Mouse (Mus musculus) lung, embryonic 14.5 days (tissue): ENCODE measurements around the gene Ly6g5c. TPM values are rescaled to one million over a fixed set of nuclear protein-coding genes. Genes with fewer than 3 reads are reported as not detected.
A peak's percentile ranks its signal among the peaks of the same experiment; 100 is the strongest.

ENCODE experiments used
- ATAC-seq: fragments of 200-750 bp; cut with Nextera tagmentation; 2 replicates; pipeline ENCODE4 v1.8.0; 2017; ENCODE audit warnings: mild to moderate bottlenecking, moderate TSS enrichment, moderate library complexity; ENCODE audit not compliant: insufficient read depth
- DNase-seq: peaks from one replicate; pipeline ENCODE4 v3.0.0-alpha.2; 2015
- H3K27ac ChIP-seq: fragments of 300-500 bp; sonication (generic); 2 replicates; pipeline ENCODE4 v1.5.1; 2014; ENCODE audit warnings: low read depth, mild to moderate bottlenecking, moderate library complexity
- H3K27me3 ChIP-seq: fragments of 300-500 bp; sonication (generic); 2 replicates; pipeline ENCODE4 v1.6.1; 2014; ENCODE audit warnings: low read length, control low read depth; ENCODE audit not compliant: insufficient read depth
- H3K36me3 ChIP-seq: fragments of 300-500 bp; sonication (generic); 2 replicates; pipeline ENCODE4 v1.6.1; 2014; ENCODE audit warnings: control low read depth; ENCODE audit not compliant: insufficient read depth
- H3K4me1 ChIP-seq: fragments of 300-500 bp; sonication (generic); 2 replicates; pipeline ENCODE4 v1.6.1; 2014; ENCODE audit warnings: antibody characterized with exemption, control low read depth; ENCODE audit not compliant: insufficient read depth
- H3K4me2 ChIP-seq: fragments of 300-500 bp; sonication (generic); 2 replicates; pipeline ENCODE4 v1.6.1; 2014; ENCODE audit warnings: mild to moderate bottlenecking
- H3K4me3 ChIP-seq: fragments of 300-500 bp; sonication (generic); 2 replicates; pipeline ENCODE4 v1.5.1; 2014; ENCODE audit warnings: low read depth, low read length
- H3K9ac ChIP-seq: fragments of 300-500 bp; sonication (generic); 2 replicates; pipeline ENCODE4 v1.6.1; 2014
- H3K9me3 ChIP-seq: fragments of 300-500 bp; sonication (generic); 2 replicates; pipeline ENCODE4 v1.6.1; 2016; ENCODE audit warnings: low read depth, low read length, control low read depth
- CTCF ChIP-seq: IDR thresholded peaks from 2 replicates; pipeline ENCODE4 v1.5.1; 2016; ENCODE audit warnings: antibody characterized with exemption, low read depth
- WGBS: fragments of 180-500 bp; shearing (Covaris S2); extraction: QIAGEN DNeasy Blood & Tissue Kit; methylation state at CpG from one replicate; pipeline ENCODE4 v1.1.7; 2014; 5-methylcytosine and 5-hydroxymethylcytosine counted together
- polyA plus RNA-seq: library from polyadenylated mRNA; unstranded; fragments of >200 nt; fragmentation: Nextera tagmentation; extraction: Ambion mirVana; gene quantifications from 2 replicates; pipeline ENCODE4 v1.2.1, GENCODE M21; 2014

The Ly6g5c gene
- polyA plus RNA-seq, 1 experiment from 2014 or later: not detected

DNA sequence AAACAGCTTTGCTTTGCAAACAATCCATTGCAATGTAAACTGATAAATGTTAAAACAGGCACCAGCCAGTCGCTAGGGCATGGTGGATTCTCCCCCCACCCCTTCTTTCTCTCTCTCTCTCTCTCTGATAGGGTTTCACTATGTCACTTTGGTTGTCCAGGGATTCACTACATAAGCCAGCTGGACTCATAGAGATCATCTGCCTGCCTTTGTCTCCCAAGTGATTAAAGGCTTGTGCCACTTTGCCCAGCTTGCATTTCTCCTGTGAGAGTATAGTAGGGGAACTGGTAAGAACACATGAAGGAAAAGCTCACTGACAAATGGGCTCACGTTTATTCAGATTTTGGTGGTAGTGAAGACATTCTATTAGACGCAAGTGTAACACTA, 24.1 kb downstream of the Ly6g5c start:
- H3K4me3 ChIP-seq: no peak overlapping the region
- H3K9me3 ChIP-seq: no peaks in the 10 kb centered on the region
- ATAC-seq (no peak), DNase-seq (no peak)
- H3K36me3 ChIP-seq: 0 out of 2 replicates have a peak, but pooled peaks cover 15% of the 10 kb centered on the region
- peaks cover 5% of the 10 kb centered on the region for H3K4me1 ChIP-seq
- 60% methylated on average over 3 of the region's 3 CpGs for WGBS
- H3K9ac ChIP-seq: no peak overlapping the region
- H3K4me2 ChIP-seq: no peak overlapping the region
- no peak overlapping the region for H3K27ac ChIP-seq
- TF ChIP-seq CTCF: no peak
- H3K27me3 ChIP-seq: no peaks in the 10 kb centered on the region

DNA sequence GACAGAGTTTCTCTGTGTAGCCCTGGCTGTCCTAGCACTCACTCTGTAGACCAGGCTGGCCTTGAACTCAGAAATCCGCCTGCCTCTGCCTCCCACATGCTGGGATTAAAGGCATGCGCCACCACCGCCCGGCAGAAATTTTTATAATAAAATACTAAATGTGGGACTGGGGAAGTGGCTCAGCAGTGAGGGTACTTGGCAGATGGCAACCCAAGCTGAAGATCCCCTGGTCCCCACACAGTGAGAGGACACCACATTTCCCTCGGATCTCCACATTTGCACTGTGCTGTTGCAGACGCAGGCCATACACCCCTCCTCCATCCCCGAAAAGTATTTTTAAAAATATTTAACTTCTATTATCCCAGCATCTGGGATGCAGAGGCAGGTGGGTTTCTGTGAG, 25.4 kb downstream of the Ly6g5c start:
- H3K36me3 ChIP-seq: peaks cover 22% of the 10 kb centered on the region
- H3K27me3 ChIP-seq: no peaks in the 10 kb centered on the region
- ATAC-seq (no peak), DNase-seq (no peak)
- H3K9ac ChIP-seq: no peak overlapping the region
- H3K4me1 ChIP-seq: peaks cover 8% of the 10 kb centered on the region
- no peak overlapping the region for H3K27ac ChIP-seq
- H3K9me3 ChIP-seq: no peaks in the 10 kb centered on the region
- H3K4me3 ChIP-seq: no peak overlapping the region
- WGBS: 91% methylated on average over 7 of the region's 7 CpGs
- H3K4me2 ChIP-seq: no peak overlapping the region
- TF ChIP-seq CTCF: no peak

DNA sequence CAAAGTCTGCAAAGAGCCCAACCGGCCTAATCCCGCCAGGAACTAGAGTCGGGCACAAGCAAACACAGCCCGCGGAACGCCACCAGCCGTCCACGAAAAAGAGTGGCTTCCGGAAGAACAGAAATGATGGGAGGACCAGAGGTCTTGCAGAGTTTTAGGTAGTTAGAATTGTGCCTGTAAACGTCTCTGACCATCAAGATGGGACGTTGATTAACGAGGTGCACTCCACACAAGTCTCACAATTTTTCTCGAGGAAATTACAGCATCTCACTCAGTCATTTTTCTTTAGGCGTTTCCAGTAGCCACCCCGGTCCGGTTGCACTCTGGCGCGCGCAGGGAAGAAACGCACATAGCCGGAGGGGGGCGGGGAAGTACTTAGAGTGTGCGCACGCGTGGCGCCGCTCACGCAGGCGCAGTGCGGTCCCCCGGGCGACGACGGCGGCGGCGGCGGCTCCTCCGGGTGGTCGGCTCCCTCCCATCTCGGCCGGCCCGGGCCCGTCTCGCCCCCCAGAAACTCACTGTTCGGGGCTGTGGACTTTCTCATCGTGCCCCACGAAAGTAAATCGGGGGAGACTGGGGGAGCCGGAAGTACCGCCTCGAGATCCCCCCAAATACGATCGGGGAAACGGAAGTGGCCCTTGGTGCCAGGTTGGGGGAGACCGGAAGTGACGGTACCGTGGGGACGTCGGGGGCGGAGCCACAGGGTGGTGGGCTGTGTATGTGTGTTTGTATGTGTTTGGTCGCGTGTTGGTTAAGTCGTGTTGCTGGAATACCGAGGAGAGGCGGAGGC, 26.9 kb downstream of the Ly6g5c start, which contains the start of gene Bag6:
TSS of gene Bag6 (plus strand) at position 378 of the 790 bp plus-strand sequence.
- H3K36me3 ChIP-seq: peaks cover 27% of the 10 kb centered on the region
- peak within 1 kb of the TSS; percentile 77 for H3K4me3 ChIP-seq
- H3K4me2 ChIP-seq: peak within 1 kb of the TSS; percentile 85
- H3K4me1 ChIP-seq: peaks cover 8% of the 10 kb centered on the region
- peak; percentile 94 for ATAC-seq
- 0 out of 2 replicates have a peak, but pooled peaks have one; percentile 18 for TF ChIP-seq CTCF
- no peaks in the 10 kb centered on the region for H3K9me3 ChIP-seq
- H3K9ac ChIP-seq: peak within 1 kb of the TSS; percentile 86
- WGBS: under 1% methylated on average over 66 of the region's 66 CpGs
- peak; percentile 97 for DNase-seq
- no peaks in the 10 kb centered on the region for H3K27me3 ChIP-seq
- peak within 1 kb of the TSS; percentile 95 for H3K27ac ChIP-seq

DNA sequence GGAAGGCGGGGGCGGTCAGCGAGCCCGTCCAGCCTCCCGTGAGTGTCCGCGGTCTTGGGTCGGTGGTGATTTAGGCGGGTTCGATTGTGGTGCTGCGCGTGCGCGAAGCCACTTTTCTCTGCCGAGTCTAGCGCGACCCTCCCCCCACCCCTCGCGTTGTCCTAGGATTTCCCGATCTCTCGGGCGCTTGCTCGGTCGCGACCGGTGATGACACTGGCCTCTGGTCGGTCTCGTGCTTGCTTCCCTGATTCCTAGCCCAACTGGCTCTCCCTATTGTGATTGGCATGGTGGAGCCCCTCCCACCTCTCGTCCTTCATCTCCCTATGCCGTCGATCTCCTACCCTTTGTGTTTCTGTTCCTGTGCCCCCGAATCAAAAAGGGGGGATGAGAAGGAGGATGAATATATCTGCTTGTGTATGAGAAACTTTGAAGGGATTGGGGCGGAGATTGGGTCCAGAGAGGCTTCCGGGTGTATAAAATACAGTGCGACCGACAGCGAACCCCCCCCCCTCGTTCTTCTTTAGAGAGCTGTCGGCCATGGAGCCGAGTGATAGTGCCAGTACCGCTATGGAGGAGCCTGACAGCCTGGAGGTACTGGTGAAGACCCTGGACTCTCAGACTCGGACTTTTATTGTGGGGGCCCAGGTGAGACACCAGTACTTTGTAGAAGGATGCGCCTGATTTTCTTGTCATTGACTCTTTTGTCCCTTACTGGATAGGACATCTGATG, 27.7 kb downstream of the Ly6g5c start:
- WGBS: under 1% methylated on average over 39 of the region's 43 CpGs
- peaks cover 8% of the 10 kb centered on the region for H3K4me1 ChIP-seq
- ATAC-seq (peak; percentile 62), DNase-seq (peak; percentile 15)
- no peaks in the 10 kb centered on the region for H3K9me3 ChIP-seq
- peak overlapping the region; percentile 95 for H3K27ac ChIP-seq
- H3K36me3 ChIP-seq: peaks cover 32% of the 10 kb centered on the region
- no peaks in the 10 kb centered on the region for H3K27me3 ChIP-seq
- H3K4me3 ChIP-seq: peak overlapping the region; percentile 77
- peak overlapping the region; percentile 86 for H3K9ac ChIP-seq
- peak overlapping the region; percentile 85 for H3K4me2 ChIP-seq
- no peak for TF ChIP-seq CTCF

DNA sequence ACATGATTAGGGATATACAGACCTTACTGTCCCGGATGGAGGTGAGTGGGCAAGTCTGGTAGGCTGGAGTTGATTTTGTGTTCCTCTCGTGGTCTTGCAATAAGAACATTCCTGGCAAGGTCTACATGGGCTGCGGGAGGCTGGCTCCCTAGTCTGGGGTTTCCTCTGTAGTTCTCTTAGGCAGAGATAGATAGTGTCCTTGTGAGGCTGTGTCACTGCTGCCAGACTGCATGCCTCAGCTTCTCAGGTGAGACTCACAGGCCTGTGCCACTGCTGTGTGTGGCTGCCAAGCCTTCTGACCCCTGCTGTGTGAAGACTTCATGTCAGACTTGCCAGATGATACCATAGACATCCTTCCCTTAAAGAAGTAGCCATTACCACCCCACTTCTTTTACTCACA, 31.2 kb downstream of the Ly6g5c start:
- 80% methylated on average over 3 of the region's 3 CpGs for WGBS

DNA sequence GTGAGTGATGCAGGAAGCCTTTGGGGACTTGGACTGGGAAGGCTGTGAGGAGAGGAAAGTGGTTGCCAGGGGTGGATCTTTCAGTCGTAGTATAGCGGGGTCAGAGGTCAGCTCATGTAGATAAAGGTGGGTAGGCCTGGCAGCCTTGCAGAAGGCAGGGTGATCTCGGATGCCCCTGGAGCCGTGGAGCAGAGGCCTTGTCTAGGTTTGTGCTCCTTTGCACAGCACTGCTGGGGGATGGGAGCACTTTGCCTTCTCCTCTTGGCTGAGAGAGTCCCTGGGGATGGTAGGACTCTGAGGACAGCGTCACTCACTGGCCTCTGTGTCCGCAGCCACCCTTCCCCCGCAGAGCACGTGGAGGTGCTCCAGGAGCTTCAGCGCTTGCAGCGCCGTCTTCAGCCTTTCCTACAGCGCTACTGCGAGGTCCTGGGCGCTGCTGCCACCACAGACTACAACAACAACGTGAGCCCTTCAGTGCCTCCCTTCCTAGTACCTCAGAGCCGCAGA, 32.5 kb downstream of the Ly6g5c start:
- H3K9me3 ChIP-seq: no peaks in the 10 kb centered on the region
- no peak overlapping the region for H3K9ac ChIP-seq
- H3K4me3 ChIP-seq: no peak overlapping the region
- WGBS: 72% methylated on average over 16 of the region's 16 CpGs
- H3K36me3 ChIP-seq: peaks cover 80% of the 10 kb centered on the region
- ATAC-seq: no peak
- TF ChIP-seq CTCF: no peak
- no peak overlapping the region for H3K4me2 ChIP-seq
- H3K27me3 ChIP-seq: no peaks in the 10 kb centered on the region
- no peak overlapping the region for H3K27ac ChIP-seq
- peaks cover 8% of the 10 kb centered on the region for H3K4me1 ChIP-seq
- DNase-seq: no peak

More for the DNA sequence above, 31.2 kb downstream of the Ly6g5c start:
- TF ChIP-seq CTCF: no peak
- peaks cover 67% of the 10 kb centered on the region for H3K36me3 ChIP-seq
- H3K9me3 ChIP-seq: no peaks in the 10 kb centered on the region
- no peak overlapping the region for H3K27ac ChIP-seq
- no peak overlapping the region for H3K9ac ChIP-seq
- H3K4me3 ChIP-seq: no peak overlapping the region
- ATAC-seq (no peak), DNase-seq (no peak)
- H3K4me2 ChIP-seq: no peak overlapping the region
- peaks cover 8% of the 10 kb centered on the region for H3K4me1 ChIP-seq
- no peaks in the 10 kb centered on the region for H3K27me3 ChIP-seq

DNA sequence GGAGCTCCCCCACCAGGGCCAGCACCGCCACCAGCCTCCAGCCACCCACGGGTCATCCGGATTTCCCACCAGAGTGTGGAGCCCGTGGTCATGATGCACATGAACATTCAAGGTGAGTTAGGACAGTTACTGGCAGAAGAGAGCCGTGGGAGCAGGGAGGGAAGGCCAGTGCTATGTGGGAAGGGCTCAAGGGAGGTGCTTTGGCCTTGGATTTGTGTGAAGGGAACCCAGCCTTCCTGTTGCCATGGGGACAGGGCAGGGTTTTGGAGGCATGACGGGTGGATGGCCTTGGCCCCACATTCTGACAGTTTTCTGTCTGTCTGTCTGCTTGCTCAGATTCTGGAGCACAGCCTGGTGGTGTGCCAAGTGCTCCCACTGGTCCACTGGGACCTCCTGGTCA, 33.9 kb downstream of the Ly6g5c start:
- TF ChIP-seq CTCF: no peak
- DNase-seq: no peak
- Histone ChIP-seq H3K4me3 (no peak overlapping the region), H3K4me1 (peaks cover 5% of the 10 kb centered on the region; the same call in 1 of the 2 replicates), H3K4me2 (no peak overlapping the region), H3K27me3 (no peaks in the 10 kb centered on the region), H3K9me3 (no peaks in the 10 kb centered on the region), H3K27ac (no peak overlapping the region), H3K36me3 (peaks cover 94% of the 10 kb centered on the region), H3K9ac (no peak overlapping the region)
- no peak for ATAC-seq
- 82% methylated on average over 6 of the region's 6 CpGs for WGBS
